1 mouse cellular context compared by ENCODE assay signal in the genomic region with DNA sequence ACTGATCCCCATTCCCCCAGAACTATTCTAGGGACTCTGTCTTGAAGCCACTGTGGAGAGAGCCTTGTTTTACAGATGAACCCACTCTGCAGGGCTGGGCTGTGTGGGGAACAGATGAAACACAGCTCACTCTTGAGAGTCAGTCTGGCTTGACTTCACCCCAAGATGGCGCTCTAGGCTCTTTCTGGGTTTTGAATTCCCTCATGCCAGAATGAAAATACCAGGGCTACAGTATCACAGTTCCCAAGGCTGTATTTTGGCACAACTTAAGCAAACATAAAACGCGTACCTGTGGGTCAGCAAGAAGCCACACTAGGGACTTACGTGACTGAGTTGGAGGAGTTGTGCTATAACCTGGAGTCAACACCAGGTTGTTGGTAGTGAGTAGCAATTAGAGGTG.
TF ChIP-seq lines count a peak whose summit lies in the region.

No protein-coding gene starts in this region.

TF ChIP-seq in CH12.LX, 34 proteins besides CTCF, POLR2A, EP300 and RAD21:
- TF ChIP-seq SMC3 (IDR thresholded peaks at IDR 0.05; ENCODE audit: low read depth, low read length) (peak; percentile 77), MAFK (IDR thresholded peaks at IDR 0.05; ENCODE audit: insufficient replicate concordance, low read length) (no peak), USF2 (conservative IDR thresholded peaks at IDR 0.05; ENCODE audit: low read depth, low read length) (no peak), MYC (IDR thresholded peaks at IDR 0.05; ENCODE audit: low read depth, low read length) (0 out of 2 replicates have a peak, but pooled peaks have one; percentile 43)
